Mouse (Mus musculus) adrenal gland, adult 18-20 months (tissue): ENCODE results near the gene Nutf2. TPM values are rescaled to one million over a fixed set of nuclear protein-coding genes. Genes with fewer than 3 reads are reported as not detected.

ENCODE experiments used
- total RNA-seq, 2 experiments: library from RNA; stranded (reverse); gene quantifications; 1 replicate in 1 of 2; 2 replicates in 1 of 2; pipeline ENCODE4 v1.2.3; 2021

Nutf2 gene
- total RNA-seq, 2 experiments from 2014 or later, result 43.9 to 46.2 TPM

Other genes with a start within 250 kb of the Nutf2 start
- 10 to 100 TPM; 54.2 to 55.2 TPM for gene Ctcf, start 224.0 kb upstream of the Nutf2 start, total RNA-seq
- gene Agrp, start 223.2 kb upstream of the Nutf2 start, total RNA-seq, result 1 to 10 TPM; 3.3 to 5.3 TPM
- 1 to 10 TPM; 2.0 to 2.9 TPM for gene Carmil2, start 174.3 kb upstream of the Nutf2 start, total RNA-seq
- 10 to 100 TPM; 21.1 to 23.9 TPM for gene Acd, start 159.5 kb upstream of the Nutf2 start, total RNA-seq
- 10 to 100 TPM in 1 of 2 experiments, 1 to 10 TPM in 1; 7.5 to 14.2 TPM for gene Pard6a, start 159.4 kb upstream of the Nutf2 start, total RNA-seq
- not detected for gene 4933405L10Rik, start 152.9 kb upstream of the Nutf2 start, total RNA-seq
- gene Enkd1, start 152.4 kb upstream of the Nutf2 start, total RNA-seq, result 1 to 10 TPM; 3.0 to 3.5 TPM
- gene Gfod2, start 101.9 kb upstream of the Nutf2 start, total RNA-seq, result 10 to 100 TPM in 1 of 2 experiments, 1 to 10 TPM in 1; 7.4 to 10.1 TPM
- 10 to 100 TPM; 20.1 to 24.7 TPM for gene Ranbp10, start 33.2 kb upstream of the Nutf2 start, total RNA-seq
- gene Tsnaxip1, start 32.8 kb upstream of the Nutf2 start, total RNA-seq, result not detected
- gene Cenpt, start 7.3 kb upstream of the Nutf2 start, total RNA-seq, result 1 to 10 TPM; 5.9 to 6.5 TPM
- 10 to 100 TPM; 35.7 to 38.6 TPM for gene Thap11, start 5.4 kb upstream of the Nutf2 start, total RNA-seq
- gene Edc4, start 20.3 kb downstream of the Nutf2 start, total RNA-seq, result 10 to 100 TPM; 35.0 to 36.7 TPM
- 1 to 10 TPM; 1.3 to 1.6 TPM for gene Nrn1l, start 33.0 kb downstream of the Nutf2 start, total RNA-seq
- 10 to 100 TPM; 25.8 to 30.0 TPM for gene Pskh1, start 39.9 kb downstream of the Nutf2 start, total RNA-seq
- gene Ctrl, start 73.3 kb downstream of the Nutf2 start, total RNA-seq, result under 1 TPM in 1 of 2 experiments, not detected in 1; 0.93 TPM
- 10 to 100 TPM; 78.7 to 84.1 TPM for gene Psmb10, start 77.9 kb downstream of the Nutf2 start, total RNA-seq
- gene Lcat, start 82.8 kb downstream of the Nutf2 start, total RNA-seq, result 1 to 10 TPM in 1 of 2 experiments, under 1 TPM in 1; 0.51 to 1.8 TPM
- gene Slc12a4, start 105.5 kb downstream of the Nutf2 start, total RNA-seq, result 10 to 100 TPM; 45.4 to 56.9 TPM
- not detected for gene Dpep3, start 118.8 kb downstream of the Nutf2 start, total RNA-seq
- 10 to 100 TPM; 14.2 to 21.2 TPM for gene Dus2, start 130.8 kb downstream of the Nutf2 start, total RNA-seq
- not detected for gene Dpep2nb, start 145.4 kb downstream of the Nutf2 start, total RNA-seq
- gene Ddx28, start 151.3 kb downstream of the Nutf2 start, total RNA-seq, result 10 to 100 TPM; 16.4 to 16.9 TPM
- 10 to 100 TPM; 34.5 to 50.9 TPM for gene Nfatc3, start 198.3 kb downstream of the Nutf2 start, total RNA-seq